Mouse (Mus musculus) megakaryocyte, embryonic 14.5 days (primary cell): ENCODE measurements around the gene Abcb4.
"Not testable (repeated sequence)": the region's sequence is repeated elsewhere in the genome, so short reads cannot be mapped to it uniquely, and the experiment has no call there.

Experiments
- FLI1 ChIP-seq: IDR thresholded peaks from 2 replicates; pipeline ENCODE4 v1.6.1; 2012; ENCODE audit warnings: low read length, inconsistent platforms, mixed read lengths
- GATA1 ChIP-seq: IDR thresholded peaks from 3 replicates; pipeline ENCODE4 v1.6.1; 2012; ENCODE audit warnings: mixed read lengths, low read length, inconsistent platforms, borderline replicate concordance

- TF ChIP-seq GATA1, FLI1: not testable (repeated sequence)
These were observed 27.9 kb upstream of the Abcb4 start for GRCm38 (mm10) chr5:8865630-8866029.
